Mouse (Mus musculus): ENCODE measurements around the gene Mcam.

DNA sequence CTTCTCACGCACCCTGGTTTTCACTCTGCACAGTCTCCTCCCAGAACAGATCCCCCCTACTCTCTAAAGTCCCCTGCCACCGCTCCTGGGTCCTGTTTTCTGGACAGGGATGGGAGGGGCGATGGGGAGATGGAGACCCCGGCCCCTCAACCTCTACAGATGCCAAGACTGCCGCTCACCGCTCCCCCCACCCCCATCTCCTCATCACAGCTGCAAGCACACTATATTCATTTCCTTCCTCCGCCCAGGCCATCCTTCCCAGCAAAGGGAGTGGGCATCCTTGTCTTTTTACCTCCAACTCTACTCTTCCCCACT lies 3.0 kb upstream of the Mcam start:
- no peak for TF ChIP-seq CTCF (IDR thresholded peaks at IDR 0.05; ENCODE audit: low read depth, low read length)
- no peak for TF ChIP-seq POLR2A (IDR thresholded peaks at IDR 0.05; ENCODE audit: extremely low read depth, insufficient read depth, low read length)

All from liver, adult 2 months (tissue).